Mouse (Mus musculus) liver (tissue): Measurements from ENCODE around the gene Clcf1.

ENCODE experiments used
- DNase-seq: peaks from one replicate; pipeline ENCODE4 v3.0.0-alpha.2; 2020; ENCODE audit warnings: mixed read lengths

Gene Clcf1

DNA sequence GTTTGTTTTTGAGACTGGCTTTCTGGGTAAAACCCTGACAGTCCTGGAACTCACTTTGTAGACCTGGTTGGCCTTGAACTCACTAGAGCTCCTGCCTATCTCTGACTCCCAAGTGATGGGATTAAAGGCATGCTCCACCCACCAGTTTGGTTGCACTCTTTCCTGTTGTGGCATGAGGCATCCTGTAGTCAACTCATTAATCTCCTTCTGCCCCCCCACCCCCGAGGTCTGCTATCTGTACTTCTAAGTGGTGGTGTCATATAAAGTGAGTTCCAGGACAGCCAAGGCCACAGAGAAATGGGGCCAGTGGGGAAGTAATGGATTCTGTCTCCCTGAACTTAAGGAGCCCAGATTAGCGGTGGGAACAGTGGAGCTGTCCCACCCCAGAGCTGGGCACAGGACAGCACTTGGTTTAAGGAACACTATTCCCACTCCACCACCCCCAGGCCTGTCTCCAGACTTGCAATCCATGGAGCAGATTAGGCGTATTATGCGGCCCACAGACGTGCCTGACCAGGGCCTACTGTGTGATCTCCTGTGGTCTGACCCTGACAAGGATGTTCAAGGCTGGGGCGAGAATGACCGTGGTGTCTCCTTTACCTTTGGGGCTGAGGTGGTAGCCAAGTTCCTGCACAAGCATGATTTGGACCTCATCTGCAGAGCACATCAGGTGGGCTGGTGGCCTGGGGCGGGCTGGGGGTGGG is 19.9 kb upstream of the Clcf1 start:
- DNase-seq, result no peak

DNA sequence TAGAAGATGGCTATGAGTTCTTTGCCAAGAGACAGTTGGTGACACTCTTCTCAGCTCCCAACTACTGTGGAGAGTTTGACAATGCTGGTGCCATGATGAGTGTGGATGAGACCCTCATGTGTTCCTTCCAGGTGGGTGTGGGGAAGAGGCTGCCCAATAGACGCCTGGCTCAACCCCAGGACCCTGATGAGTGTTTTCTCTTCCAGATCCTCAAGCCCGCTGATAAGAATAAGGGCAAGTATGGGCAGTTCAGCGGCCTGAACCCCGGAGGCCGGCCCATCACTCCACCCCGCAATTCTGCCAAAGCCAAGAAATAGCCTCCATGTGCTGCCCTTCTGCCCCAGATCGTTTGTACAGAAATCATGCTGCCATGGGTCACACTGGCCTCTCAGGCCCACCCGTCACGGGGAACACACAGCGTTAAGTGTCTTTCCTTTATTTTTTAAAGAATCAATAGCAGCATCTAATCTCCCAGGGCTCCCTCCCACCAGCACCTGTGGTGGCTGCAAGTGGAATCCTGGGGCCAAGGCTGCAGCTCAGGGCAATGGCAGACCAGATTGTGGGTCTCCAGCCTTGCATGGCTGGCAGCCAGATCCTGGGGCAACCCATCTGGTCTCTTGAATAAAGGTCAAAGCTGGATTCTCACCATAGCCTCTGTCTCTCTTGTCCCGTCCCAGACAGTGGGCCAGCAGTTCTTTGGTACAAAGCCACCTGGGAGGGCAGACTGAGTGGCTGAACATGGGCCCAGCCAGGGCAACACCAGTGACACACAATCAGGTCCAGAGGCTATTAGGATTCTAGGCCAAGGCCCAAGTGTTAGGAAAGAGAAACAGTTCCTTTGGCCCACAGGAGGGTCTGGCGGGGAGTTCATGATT is 19.0 kb upstream of the Clcf1 start:
- no peak for DNase-seq

DNA sequence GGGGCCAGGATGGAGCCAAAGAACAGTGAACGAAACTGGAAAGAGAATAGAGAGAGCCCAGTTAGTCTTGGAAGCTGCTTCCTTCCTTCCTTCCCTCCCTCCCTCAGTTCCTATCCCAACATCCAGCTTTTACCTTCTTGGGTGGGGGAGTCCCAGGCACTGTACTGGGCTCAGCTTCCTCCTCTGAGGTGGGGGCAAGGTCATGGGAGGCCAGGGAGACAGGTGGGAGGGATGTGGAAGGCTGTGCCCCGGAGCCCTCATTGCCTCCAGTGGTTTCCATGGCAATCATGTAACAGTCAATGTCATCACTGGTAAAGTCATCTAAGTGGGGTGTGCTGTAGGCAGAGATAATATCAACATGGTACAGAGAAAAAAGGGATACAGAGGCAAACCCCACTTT is 18.0 kb upstream of the Clcf1 start:
- DNase-seq, result no peak

DNA sequence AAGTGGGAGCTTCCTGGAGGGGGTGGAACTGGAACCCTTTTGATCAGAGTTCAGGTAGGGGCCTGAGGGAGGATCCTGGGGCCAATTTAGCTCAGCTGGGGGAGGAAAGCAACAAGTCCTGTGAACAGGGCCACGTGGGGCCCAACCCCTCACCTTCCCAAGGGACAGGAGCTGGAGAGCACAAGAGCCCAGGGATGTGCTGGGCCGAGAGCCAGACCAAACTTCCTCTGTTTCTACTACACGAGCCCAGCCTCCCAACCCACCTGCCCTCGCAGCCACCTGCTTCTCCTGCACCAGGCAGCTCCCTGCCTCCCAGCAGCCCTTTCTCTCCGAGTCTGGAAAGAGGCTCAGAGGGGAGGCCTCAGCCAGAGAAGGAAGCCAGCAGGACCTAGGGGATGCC is 17.5 kb upstream of the Clcf1 start:
- DNase-seq, result no peak

DNA sequence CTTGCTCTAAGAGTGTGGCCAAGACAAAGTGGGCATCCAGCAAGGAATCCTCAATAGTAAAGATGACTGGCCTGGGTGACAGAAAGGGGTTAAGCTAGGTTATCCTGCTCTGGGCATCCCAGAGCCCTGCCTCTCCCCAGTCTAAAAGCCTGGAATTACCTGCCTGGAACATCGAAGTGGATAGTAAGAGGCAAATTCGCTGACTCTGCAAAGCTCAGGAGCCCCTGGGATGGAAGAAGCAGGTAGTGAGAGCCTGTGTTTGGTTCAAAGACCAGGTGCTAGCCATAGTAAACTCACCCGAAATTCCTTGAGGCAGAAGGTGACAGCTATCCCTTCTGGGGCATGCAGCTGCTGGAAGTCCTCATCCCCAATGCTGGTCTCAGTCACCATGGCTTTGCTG is 16.9 kb upstream of the Clcf1 start:
- DNase-seq, result no peak

DNA sequence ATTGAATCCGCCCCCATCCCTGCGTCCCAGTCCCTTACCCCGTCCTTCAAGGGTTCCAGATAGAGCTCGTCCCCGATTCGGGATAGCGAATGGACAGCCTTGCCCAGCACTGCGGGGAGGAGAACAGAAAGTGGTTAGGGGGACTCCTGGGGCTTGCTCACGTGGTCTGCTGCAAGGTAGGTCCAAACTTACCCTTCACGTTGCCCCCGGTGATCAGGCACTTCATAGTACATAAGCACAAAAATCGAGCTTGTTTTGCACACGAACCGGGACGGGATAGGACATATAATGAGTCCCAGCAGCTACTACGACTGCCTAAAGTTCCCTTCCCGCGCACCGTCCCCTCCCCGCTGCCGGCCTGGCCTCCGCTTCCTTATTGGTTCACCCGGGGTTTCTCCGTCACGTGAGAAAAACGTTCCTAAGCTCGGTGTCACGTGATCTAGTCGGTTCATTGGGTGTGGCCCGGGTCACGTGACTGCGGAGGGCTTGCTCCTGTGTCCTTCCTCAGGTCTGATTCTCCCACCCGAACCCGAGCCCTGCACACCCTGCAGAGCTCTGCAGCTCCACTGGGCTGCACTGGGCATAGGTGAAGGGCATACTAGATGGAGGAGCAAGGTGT is 12.6 kb upstream of the Clcf1 start, which contains the start of gene Rad9a:
Gene Rad9a, minus strand, starts transcription at position 372 of the 619 bp plus-strand sequence.
- peak; percentile 95 for DNase-seq

DNA sequence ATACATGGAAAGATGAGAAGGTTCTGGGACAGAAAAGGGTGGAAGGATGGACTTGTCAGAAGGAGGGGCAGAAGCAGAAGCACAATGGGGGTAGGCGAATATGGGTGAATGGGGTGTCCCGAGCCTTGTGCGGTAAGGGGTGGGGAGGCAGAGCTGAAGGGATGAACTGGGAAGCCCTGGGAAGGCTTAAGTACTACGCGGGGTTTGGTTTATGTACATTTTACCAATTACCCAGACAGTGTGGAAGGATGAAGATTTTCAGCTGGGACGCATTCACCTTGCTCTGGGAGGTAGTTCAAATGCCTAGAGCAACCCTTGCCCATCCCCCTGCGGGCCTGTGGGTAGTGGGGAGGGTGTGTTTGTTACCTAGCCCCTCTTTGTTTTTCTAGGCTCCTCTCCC is 11.9 kb upstream of the Clcf1 start:
- DNase-seq, result no peak

DNA sequence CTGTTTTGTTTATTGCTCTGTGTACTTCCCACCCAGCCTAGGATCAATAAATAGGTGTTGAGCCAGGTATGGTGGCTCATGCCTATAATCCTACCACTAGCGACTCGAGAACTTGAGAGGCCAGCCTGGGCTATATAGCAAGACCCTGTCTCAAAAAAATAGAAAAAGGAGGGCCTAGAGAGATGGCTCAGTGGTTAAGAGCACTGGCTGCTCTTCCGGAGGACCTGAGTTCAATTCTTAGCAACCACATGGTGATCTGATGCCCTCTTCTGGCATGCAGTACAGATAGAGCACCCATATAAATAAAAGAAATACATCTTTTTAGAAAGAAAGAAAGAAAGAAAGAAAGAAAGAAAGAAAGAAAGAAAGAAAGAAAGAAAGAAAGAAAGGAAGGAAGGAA is 10.9 kb upstream of the Clcf1 start:
- DNase-seq, result no peak

DNA sequence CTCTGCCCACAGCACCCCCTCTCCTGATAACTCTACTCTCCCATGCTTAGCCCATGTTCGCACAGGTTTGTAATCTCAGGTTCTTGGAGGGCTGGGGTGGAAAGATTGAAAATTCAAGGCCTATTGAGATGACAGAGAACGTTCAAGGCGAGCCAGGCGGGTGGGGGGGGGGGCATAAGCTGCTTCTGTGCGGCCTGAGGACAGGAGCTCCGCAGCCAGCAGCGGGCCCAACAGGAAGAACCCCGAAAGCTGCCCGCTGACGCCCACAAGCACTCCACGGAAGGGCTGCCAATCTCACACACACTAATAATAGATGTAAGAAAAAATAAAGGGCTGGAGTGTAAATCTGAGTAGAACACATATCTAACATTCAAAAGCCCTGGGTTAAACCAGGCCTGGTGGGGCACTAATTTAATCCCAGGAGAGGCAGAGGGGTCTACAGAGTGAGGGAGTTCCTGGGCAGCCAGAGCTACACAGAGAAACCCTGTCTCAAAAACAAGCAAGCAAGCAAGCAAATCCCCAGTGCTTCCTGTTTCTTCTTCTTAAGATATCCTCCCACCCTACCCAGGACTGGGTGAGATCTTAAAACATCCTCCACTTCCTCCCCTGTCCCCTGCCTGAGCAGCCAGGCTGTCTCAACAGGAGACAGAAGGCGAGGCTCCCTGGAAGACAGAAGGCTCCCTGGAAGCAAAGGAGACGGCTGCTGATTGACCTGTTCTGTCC is 10.3 kb upstream of the Clcf1 start:
- no peak for DNase-seq

DNA sequence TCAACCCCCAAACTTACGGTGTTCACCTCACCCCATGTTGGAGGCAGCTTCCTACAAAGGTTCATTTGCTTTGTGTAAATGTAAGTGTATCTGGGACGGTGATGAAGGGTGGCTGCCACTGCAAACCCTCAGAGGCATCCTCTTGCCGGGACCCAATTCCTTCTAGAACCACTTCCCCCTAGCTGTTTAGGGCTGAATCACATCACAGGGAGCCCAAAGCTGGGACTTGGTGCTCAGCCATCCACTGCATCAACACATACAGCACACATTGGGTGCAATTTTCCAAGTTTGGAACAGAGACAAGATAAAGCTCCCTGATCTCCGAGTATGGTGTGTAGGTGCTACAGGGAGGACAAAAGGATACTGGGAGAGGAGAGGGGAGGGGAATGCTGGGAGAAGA is 9.1 kb upstream of the Clcf1 start:
- no peak for DNase-seq

DNA sequence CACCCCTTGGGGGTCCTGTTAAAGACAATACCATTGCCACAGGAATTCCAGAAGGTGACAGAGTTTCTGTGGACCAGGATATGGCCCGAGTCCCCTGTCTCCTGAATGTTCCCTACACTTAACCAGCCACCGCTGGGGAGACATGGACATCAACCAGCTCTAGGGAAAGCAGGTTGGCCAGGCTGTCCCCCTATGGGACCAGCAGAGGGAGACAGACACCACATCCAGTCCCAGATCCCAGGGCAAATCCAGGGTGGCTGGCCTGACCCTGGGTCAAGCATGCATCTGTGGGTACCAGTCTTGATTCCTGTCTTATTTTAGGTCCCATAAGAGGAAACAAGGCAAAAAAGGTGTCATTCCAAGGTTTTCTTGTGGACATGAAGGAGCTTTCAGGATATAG is 7.1 kb upstream of the Clcf1 start:
- DNase-seq, result peak; percentile 66

DNA sequence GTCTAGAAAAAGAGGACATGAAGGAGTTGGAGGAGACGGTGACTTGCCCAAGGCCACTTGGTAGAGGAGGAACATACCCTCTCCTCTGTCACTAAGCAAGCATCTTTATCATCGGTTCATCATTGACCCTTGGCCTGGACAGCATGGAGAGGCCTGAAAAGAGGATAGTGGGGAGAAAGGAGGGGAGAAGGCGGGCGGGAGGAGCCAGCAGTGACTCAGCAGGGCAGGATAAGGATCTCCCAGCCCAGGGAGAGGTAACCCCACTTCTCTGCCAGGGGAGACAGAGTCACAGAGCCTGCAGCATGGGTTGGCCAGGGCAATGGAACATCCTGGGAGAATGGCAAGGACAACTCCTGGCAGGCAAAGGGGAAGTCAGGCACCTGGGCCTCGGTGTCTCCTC is 5.5 kb upstream of the Clcf1 start:
- no peak for DNase-seq

DNA sequence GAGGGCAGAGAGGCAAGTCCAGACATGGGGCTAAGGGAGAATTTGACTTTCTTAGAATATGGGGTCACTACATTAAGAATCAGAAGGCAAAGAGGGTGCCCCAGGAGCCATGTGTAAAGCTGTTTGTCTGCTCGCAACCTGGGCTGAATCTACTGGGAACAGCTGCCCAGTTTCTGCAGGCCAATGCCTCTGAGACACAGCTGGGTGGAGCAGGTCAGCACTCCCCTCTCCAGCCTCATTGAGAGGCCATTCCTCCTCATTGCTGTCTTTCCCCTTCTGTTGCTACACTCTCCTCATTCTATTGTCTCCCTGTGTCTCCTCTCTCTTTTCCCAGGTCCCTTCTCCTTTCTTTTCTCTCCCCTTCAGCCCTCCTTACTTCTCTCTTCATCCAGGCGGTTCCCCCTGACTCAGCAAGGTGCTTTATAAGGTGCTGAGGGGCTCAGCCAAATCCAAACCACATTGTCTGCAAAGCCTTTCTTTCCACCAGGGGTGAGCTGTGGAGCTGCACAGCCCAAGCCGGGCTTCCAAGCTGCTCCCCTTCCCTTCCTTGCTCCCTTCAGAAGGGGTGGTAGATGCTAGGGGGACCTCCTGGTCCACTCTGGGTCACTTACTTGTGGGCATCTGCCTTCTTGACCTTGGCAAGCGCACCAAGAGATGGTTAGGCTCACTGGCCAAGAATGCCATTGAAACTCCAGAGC is 2.0 kb upstream of the Clcf1 start:
- no peak for DNase-seq

DNA sequence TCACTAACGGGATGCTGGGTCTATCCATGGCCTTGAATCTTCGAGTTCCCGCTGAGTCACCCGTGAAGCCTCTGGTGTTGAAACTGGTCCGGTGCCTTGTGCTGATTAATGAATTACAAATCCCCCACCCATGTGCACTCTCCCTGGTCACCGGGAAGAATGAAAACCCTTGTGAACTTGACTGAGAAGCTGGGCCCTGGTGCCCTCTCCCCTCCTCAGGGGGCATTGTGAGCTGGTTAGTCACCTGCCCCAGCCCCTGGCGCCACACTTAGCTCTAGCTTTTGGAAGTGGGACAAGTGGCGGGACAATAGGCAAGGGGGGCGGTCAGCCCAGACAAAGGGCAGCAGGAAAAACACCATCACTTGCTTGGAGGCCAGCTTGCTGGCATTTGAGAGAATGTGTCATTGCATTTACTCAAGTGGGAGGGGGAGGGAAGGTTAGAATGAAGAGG is 489 bp upstream of the Clcf1 start:
- no peak for DNase-seq

DNA sequence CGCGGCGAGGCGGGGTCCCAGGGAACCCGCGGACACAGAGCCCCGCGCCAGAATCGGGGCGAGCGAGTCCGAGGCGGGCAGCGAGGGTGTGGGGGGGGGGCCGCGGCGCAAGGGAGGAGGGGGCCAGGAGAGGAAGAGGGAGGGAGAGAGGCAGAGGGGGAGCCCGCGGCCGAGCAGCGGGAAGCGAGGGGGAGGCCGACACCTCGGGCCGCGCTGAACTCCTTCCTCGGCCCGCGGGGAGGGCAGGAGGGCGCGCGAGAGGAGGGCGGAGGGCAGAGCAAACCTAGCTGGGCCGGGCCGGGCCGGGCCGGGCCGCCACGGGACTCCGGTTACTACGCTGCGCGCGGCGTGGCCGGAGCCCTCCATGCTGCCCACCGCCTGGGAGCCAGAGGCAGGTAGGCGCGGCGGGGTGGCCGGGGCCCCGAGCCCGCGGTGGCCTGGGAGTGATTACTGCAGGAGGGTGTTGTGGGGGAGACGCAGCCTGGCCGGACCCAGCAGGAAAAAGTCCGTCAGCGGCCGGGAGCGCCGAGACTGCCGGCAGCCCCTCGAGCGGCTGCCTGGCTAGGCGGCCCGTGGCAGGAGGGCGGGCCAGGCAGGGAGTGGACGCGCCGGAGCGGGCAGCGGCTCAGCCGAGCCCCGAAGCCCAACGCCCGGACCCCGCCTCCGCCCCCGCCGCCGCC is 873 bp downstream of the Clcf1 start:
- DNase-seq, result peak; percentile 33

DNA sequence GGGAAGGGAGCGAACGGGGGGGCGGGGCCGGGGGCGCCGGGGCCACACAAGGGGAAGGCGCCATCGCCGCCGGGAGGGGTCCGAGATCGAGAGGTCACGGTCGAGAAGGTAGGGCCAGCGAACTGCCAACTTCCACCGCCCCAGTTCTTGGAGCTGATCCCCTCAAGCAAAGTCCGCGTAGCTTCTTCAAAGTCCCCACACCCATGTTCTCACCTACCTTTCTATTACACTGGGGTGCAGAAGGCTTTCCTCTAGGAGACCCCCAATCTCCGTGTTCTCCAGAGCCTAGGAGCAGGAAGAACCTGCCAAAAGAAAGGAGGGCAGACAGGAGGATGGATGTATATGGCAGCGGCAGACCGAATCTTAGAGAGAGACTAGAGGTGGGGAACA is 1.4 kb downstream of the Clcf1 start:
- no peak for DNase-seq

DNA sequence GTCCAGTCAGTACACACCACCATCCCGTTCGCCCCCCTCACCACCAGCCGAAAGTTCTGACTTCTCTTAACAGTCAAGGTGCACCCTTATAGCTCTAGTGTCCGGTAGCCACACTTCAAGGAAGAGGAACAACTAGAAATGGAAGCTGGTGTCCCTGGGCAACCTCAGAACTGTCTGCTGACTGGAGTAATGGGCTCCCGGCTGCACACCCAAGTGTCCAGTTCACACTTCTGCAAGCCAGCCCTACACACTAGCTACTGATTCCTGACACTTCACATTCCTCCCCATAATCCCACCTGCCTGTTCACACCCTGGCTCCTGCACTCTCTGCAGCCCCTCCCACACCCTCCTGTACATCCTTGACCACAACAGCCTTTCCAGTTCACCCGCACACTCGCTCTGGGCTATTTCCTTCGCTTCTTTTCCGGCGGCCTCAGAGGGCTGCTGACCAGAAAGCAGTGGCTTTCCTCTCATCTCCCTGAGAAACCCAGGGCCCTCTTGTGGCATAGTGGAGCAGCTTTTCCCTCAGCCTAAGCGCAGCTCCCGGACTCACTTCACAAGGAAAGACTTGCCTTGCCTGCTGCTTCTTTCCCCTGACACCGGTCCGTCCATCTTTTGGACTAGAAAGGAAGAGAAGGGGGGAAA is 2.1 kb downstream of the Clcf1 start:
- no peak for DNase-seq

DNA sequence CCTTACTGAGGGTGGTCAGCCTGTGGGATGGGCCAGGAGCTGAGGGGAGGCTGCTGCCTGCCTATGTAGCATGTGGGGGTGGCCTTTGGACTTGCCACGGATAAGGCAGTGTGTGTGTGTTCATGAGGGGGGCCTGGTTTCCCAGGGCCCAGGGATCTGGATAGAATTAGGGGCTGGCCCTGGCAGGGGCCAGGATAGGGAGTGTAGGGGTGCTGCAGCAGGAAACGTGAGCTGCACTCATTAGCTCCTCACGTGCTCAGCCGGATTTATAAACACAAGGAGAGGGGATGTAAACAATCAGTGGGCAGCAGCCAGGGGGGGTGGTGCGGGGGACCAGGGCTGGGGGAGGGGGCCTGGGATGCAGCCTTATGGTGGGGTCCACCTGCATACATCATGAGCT is 3.1 kb downstream of the Clcf1 start:
- DNase-seq, result no peak

DNA sequence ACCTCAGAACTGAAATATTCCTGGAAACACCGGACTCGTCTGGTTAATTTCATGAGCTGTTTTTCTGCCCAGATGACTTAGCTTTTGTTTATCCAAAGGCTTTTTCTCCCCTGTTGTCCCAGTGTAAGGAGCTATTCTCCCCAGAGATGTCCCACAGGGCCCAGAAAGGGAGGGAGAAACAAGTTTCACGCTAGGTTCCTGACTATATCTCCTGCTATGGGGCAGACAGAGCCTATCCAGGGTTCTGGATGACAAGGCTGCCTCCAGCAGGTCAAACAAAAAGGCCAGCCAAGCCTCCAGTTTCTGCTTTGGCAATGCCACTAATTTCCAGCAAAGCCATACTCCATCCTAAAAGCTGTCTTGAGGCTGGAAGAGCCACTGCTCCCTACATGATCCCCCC is 3.8 kb downstream of the Clcf1 start:
- DNase-seq, result no peak

DNA sequence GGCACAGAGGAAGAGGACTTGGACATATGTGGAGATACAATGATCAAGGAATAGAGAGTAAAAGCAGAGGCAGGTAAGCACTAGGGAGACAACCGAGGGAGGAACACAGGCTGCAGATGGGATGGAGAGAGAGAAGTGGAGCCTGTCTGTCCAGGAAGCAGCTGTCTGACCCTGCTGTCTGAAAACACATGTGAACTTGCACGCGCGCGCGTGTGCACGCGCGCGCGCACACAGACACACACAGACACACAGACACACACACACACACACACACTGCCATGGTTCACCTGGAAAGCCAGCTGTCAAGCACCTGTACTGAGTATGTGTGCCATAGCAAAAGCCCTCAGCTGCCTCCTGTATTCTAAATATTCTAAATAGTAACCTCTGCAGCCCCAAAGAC is 4.3 kb downstream of the Clcf1 start:
- no peak for DNase-seq

DNA sequence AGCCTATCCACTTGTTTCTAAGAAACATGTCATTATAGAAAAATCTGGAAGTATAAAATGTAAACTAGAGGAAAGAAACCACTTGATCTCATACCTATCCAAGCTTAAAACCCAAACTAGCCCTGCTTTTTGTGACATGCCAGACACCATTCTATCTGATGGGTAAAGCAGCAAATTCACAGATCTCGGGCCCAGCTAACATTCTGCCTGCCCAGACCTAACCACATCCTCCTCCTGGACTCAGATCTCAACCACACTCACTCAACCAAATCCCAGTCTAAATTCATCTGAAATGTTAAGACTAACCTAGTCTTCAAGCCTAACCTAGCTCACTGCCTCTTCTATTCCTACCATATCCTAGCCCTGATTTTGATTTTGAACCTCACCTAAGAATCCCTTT is 4.7 kb downstream of the Clcf1 start:
- no peak for DNase-seq
